Mouse (Mus musculus): Measurements from ENCODE around the gene Chd6. TPM values are rescaled to one million over a fixed set of nuclear protein-coding genes. Genes with fewer than 3 reads are reported as not detected.

Chd6 gene
- 69.0 and 86.4 TPM in 2 replicates for total RNA-seq (2017)

DNA sequence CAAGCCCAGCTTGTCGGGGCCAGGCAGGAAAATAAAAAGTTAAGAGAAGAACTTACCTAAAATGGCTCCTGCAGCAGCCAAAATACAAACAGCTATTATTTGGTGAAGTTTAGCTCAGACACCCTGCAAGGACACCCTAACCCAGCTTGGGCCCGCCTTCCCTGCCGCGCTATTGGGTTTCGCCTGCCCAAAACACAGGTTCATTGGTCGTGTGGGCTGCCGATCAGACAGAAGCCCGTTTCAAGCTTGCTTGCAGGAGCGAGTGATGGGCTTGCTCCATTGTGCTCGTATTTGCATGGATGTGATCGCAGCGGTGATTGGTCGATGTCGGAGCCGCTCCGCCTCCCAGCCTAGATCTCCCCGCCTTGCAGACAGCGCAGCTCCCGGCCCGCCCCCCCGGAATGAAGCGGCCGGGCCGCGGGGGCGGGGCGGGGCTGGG, at the start of gene Chd6:
Gene Chd6 (minus strand): TSS at position 143 of the 439 bp plus-strand sequence.
- peak; percentile 100 for ATAC-seq (replicated peaks in 1 of 2; ENCODE audit: insufficient read depth in 1 of 2, low FRiP score in 2 of 2, low TSS enrichment in 1 of 2, low read depth in 1 of 2, poor library complexity in 2 of 2, severe bottlenecking in 2 of 2)

- no peak for ATAC-seq (replicated peaks in 1 of 2; ENCODE audit: insufficient read depth in 1 of 2, low FRiP score in 2 of 2, low TSS enrichment in 1 of 2, low read depth in 1 of 2, poor library complexity in 2 of 2, severe bottlenecking in 2 of 2)
Observed at GRCm38 (mm10) chr2:161150004-161150842, 41.3 kb upstream of the Chd6 start.

DNA sequence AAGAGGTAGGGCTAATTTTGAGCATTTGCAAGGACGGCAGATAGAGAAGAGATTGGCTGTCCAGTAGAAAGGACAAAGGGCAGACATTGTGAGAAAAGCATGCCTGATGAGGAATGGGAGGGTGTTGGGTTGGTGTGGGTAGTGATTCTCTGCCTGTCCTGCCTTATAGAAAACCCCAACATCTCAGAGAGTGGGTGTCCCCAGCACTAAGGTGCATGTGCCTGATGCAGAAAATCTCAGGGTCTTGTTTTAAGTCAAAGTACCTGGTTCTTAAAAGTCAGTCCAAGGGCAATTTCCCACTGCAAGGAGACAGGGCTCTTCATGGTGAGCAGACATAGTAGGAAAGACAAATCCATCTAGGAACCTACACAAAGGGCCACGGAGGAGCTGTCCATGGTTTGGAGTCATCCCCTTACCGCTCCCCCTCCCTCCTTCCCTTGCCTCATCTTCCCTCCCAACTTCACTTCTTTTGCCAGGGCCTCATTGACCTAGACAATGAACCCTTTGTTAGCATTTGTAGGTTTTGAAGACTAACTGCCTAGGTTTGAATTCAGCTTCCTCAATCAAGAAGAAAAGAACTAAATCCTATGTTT, 39.6 kb upstream of the Chd6 start:
- ATAC-seq (replicated peaks in 1 of 2; ENCODE audit: insufficient read depth in 1 of 2, low FRiP score in 2 of 2, low TSS enrichment in 1 of 2, low read depth in 1 of 2, poor library complexity in 2 of 2, severe bottlenecking in 2 of 2) = no peak

GRCm38 (mm10) chr2:161147656-161148427, 39.0 kb upstream of the Chd6 start:
- no peak for ATAC-seq (replicated peaks in 1 of 2; ENCODE audit: insufficient read depth in 1 of 2, low FRiP score in 2 of 2, low TSS enrichment in 1 of 2, low read depth in 1 of 2, poor library complexity in 2 of 2, severe bottlenecking in 2 of 2)

DNA sequence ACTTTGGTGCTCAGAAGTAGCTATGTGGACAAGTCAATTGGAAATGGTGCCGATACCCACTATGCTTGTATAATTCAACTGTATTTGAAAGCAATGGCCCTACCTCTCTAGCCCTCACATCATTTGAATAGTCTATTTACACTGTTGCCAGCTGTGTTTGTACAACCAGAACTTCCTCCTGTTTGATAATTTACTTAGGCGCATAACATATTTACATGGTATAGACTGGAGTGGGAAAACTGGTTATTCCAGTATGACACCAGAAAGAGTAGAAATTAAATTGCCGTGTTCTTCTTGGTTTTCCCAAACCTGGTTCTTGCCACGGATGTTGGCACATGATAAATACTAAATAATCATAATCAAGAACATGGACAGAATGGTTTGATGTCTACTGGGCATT, 35.9 kb upstream of the Chd6 start:
- ATAC-seq (replicated peaks in 1 of 2; ENCODE audit: insufficient read depth in 1 of 2, low FRiP score in 2 of 2, low TSS enrichment in 1 of 2, low read depth in 1 of 2, poor library complexity in 2 of 2, severe bottlenecking in 2 of 2) = no peak

DNA sequence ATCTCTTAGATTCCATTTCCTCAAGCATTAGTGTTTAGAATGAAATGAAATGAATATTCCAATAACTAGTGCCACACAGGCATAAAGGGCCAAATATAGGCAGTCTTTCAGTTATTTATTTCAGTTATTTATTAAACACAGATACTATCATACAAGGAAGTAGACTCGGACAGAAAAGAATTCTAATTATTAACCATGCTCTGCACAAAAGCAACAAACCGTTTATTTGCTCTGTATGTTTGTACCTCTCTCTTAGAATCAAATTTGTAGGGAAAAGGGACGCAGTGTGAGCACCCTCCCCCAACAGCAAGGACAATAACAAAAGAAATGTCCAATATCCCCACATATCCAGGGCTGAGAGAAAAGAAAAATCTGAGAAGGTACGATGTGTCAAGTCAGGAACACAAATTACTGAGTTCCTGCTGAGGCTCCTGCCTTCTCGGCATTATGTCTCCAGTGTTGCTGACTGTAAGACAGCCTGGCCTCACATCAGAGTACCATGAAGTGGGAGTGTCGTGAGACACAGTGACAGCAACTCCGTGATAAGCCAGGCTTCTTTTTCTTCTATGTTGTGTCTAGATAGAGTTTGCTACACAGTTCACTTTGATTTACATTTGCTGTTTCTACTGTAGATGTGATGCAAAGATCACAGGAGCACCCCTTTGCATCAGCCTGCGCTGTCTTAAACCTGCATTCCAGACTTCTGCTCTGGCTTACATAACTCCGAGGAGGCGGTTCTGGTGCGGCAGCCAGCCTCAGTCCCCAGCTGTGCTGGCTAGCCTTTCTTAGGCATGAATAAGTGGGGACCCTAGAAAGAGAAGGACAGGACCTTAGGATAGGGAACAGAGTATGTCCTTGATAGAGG, 30.0 kb upstream of the Chd6 start:
- no peak for ATAC-seq (replicated peaks in 1 of 2; ENCODE audit: insufficient read depth in 1 of 2, low FRiP score in 2 of 2, low TSS enrichment in 1 of 2, low read depth in 1 of 2, poor library complexity in 2 of 2, severe bottlenecking in 2 of 2)

GRCm38 (mm10) chr2:161136999-161137398, 28.1 kb upstream of the Chd6 start:
- ATAC-seq (replicated peaks in 1 of 2; ENCODE audit: insufficient read depth in 1 of 2, low FRiP score in 2 of 2, low TSS enrichment in 1 of 2, low read depth in 1 of 2, poor library complexity in 2 of 2, severe bottlenecking in 2 of 2) = no peak

GRCm38 (mm10) chr2:161128367-161129111, 19.7 kb upstream of the Chd6 start:
- no peak for ATAC-seq (replicated peaks in 1 of 2; ENCODE audit: insufficient read depth in 1 of 2, low FRiP score in 2 of 2, low TSS enrichment in 1 of 2, low read depth in 1 of 2, poor library complexity in 2 of 2, severe bottlenecking in 2 of 2)

DNA sequence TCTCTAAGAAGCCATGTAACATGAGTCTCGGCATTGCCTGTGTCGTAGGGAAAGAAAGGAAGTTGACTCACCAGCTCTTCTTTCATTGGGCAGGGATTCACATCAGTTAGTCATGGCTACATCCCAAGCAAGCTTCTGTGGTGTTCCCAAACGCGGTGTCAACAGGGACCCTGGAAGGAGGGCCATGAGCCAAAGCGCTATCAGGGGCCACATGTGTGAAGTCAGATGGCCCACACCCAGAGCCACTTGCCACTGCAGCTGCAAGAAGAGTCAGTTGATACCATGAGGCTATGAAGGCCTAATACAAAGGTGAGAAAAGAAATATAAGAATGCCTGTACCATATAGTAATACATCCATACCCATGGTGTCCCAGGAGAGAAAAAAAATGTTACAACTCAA, 3.1 kb upstream of the Chd6 start:
- ATAC-seq (replicated peaks in 1 of 2; ENCODE audit: insufficient read depth in 1 of 2, low FRiP score in 2 of 2, low TSS enrichment in 1 of 2, low read depth in 1 of 2, poor library complexity in 2 of 2, severe bottlenecking in 2 of 2) = no peak

- no peak for ATAC-seq (replicated peaks in 1 of 2; ENCODE audit: insufficient read depth in 1 of 2, low FRiP score in 2 of 2, low TSS enrichment in 1 of 2, low read depth in 1 of 2, poor library complexity in 2 of 2, severe bottlenecking in 2 of 2)
Observed at GRCm38 (mm10) chr2:161109398-161109821, 535 bp upstream of the Chd6 start.

GRCm38 (mm10) chr2:161108085-161108927, 569 bp downstream of the Chd6 start:
- no peak for ATAC-seq (replicated peaks in 1 of 2; ENCODE audit: insufficient read depth in 1 of 2, low FRiP score in 2 of 2, low TSS enrichment in 1 of 2, low read depth in 1 of 2, poor library complexity in 2 of 2, severe bottlenecking in 2 of 2)

DNA sequence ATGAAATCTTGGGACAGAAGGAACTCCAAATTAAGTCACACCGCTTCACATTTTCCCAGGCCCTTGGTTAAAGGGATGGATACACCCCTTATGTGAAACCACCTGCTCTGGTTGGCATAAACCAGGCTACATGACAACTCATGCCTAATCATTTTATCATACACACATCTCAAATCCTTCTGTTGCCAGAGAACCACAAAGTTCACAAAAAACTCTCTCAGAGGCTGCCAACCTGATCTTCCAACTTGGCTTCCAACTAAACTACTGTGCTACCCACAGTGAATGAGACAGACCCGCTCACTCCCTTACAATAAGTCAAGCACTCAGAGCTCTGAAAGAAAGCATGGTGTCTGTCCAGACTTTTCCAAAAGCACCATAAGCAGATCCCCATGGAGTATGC, 1.6 kb downstream of the Chd6 start:
- ATAC-seq (replicated peaks in 1 of 2; ENCODE audit: insufficient read depth in 1 of 2, low FRiP score in 2 of 2, low TSS enrichment in 1 of 2, low read depth in 1 of 2, poor library complexity in 2 of 2, severe bottlenecking in 2 of 2) = no peak

DNA sequence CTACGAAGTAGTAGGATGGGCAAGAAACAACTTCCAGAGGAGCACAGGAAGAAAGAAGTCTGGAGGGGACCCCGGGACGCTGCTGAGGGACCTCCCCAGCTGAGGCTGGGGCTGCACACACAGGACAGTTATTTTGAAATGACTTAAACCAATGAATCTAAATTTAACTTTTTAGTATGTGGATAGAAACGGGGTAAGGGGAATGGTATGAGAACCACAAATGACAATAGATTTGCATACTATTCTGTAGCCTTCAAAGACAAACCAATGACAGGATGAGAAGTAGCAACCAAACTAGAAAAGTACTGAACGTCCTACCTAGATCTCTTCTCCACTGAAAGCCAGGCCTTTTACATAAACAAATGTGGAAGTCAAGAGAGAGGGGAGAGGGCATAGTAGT, 5.1 kb downstream of the Chd6 start:
- no peak for ATAC-seq (replicated peaks in 1 of 2; ENCODE audit: insufficient read depth in 1 of 2, low FRiP score in 2 of 2, low TSS enrichment in 1 of 2, low read depth in 1 of 2, poor library complexity in 2 of 2, severe bottlenecking in 2 of 2)

DNA sequence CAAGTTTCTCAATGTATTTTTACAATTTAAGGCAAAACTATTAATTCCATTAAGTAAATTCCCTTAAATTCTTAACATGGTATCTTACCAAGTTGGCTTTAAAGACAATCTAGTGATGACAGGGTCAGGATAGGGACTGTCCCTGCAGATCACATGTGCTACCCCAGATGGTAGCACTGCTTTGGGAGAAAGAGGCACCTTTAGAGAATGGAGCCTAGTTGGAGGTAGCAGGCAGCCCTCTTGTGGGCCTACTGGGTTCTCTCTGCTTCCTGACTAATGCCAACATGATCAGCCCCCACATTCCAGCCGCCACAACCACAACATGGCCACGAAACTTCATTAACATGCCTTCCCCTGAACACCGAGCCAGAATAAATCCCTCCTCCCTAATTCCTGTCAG, 6.8 kb downstream of the Chd6 start:
- no peak; a peak in 1 of 4 replicates for ATAC-seq (replicated peaks in 1 of 2; ENCODE audit: insufficient read depth in 1 of 2, low FRiP score in 2 of 2, low TSS enrichment in 1 of 2, low read depth in 1 of 2, poor library complexity in 2 of 2, severe bottlenecking in 2 of 2)

DNA sequence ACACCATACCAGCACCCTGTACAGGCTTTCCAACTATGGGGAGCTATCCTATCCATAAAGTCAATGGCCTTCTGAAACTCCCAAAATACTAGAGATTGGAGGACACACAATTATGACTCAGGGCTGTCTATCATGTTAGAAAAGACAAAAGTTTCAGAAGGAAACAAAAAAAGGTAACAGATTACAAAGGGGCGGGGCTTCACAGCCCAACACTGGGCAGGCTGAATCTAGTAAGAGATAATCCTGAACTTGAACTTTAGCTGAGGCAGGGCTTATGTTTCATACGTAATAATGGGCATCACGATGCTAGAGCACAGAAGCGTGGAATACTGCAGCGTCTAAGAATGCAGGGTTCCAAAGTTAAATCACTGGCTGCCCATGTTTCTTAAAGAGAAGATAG, 11.1 kb downstream of the Chd6 start:
- ATAC-seq (replicated peaks in 1 of 2; ENCODE audit: insufficient read depth in 1 of 2, low FRiP score in 2 of 2, low TSS enrichment in 1 of 2, low read depth in 1 of 2, poor library complexity in 2 of 2, severe bottlenecking in 2 of 2) = no peak

Data from hematopoietic stem cell, adult 5-6 weeks (primary cell).